Mouse (Mus musculus): ENCODE measurements at regions not wholly inside any gene's neighbourhood (a gene's known extent, or its start where the extent isn't known, plus 50 kb on each side); places are given as distances from the start of the nearest gene placed in this dataset.

- no peak for DNase-seq
Observed at GRCm38 (mm10) chr11:20882756-20883155, 51.9 kb upstream of the Lgalsl start.

- no peak for DNase-seq
Observed at GRCm38 (mm10) chr11:20883907-20884306, 53.1 kb upstream of the Lgalsl start.

- DNase-seq: no peak
Observed at GRCm38 (mm10) chr11:20887044-20887443, 56.2 kb upstream of the Lgalsl start.

GRCm38 (mm10) chr11:20890479-20890878 is 59.6 kb upstream of the Lgalsl start:
- DNase-seq: no peak

GRCm38 (mm10) chr11:20891711-20892110 is 60.9 kb upstream of the Lgalsl start:
- DNase-seq: no peak

- no peak for DNase-seq
Observed at GRCm38 (mm10) chr11:20896277-20897123, 65.6 kb upstream of the Lgalsl start.

GRCm38 (mm10) chr11:20897468-20897867 is 66.6 kb upstream of the Lgalsl start:
- DNase-seq: no peak

GRCm38 (mm10) chr11:20898558-20898957 is 67.7 kb upstream of the Lgalsl start:
- no peak for DNase-seq

GRCm38 (mm10) chr11:20899766-20900165 is 68.9 kb upstream of the Lgalsl start:
- DNase-seq: no peak

GRCm38 (mm10) chr11:20902001-20902400 is 71.1 kb upstream of the Lgalsl start:
- no peak for DNase-seq

- no peak for DNase-seq
Observed at GRCm38 (mm10) chr11:20902910-20903309, 72.1 kb upstream of the Lgalsl start.

- no peak for DNase-seq
Observed at GRCm38 (mm10) chr11:20907996-20908395, 77.1 kb upstream of the Lgalsl start.

GRCm38 (mm10) chr11:20908471-20908870 is 77.6 kb upstream of the Lgalsl start:
- no peak for DNase-seq

GRCm38 (mm10) chr11:20913042-20913441 is 82.2 kb upstream of the Lgalsl start:
- no peak for DNase-seq

GRCm38 (mm10) chr11:20913598-20914296 is 82.9 kb upstream of the Lgalsl start:
- peak; percentile 88 for DNase-seq

- DNase-seq: no peak
Observed at GRCm38 (mm10) chr11:20914297-20914997, 83.6 kb upstream of the Lgalsl start.

- DNase-seq: peak; percentile 9
Observed at GRCm38 (mm10) chr11:20915182-20915602, 84.3 kb upstream of the Lgalsl start.

- DNase-seq: no peak
Observed at GRCm38 (mm10) chr11:20915687-20916432, 85.0 kb upstream of the Lgalsl start.

- DNase-seq: no peak
Observed at GRCm38 (mm10) chr11:20916473-20916911, 85.6 kb upstream of the Lgalsl start.

- no peak for DNase-seq
Observed at GRCm38 (mm10) chr11:20916961-20917360, 86.1 kb upstream of the Lgalsl start.

- DNase-seq: no peak
Observed at GRCm38 (mm10) chr11:20917483-20917882, 86.6 kb upstream of the Lgalsl start.

- no peak for DNase-seq
Observed at GRCm38 (mm10) chr11:20923115-20923514, 92.3 kb upstream of the Lgalsl start.

- no peak for DNase-seq
Observed at GRCm38 (mm10) chr11:20929426-20929825, 98.6 kb upstream of the Lgalsl start.

Data from thymus, postnatal 25 days (tissue).